Mouse (Mus musculus): ENCODE measurements at regions not wholly inside any gene's neighbourhood (a gene's known extent, or its start where the extent isn't known, plus 50 kb on each side); places are given as distances from the start of the nearest gene placed in this dataset.
"Not testable (repeated sequence)": the region's sequence is repeated elsewhere in the genome, so short reads cannot be mapped to it uniquely, and the experiment has no call there.

DNA sequence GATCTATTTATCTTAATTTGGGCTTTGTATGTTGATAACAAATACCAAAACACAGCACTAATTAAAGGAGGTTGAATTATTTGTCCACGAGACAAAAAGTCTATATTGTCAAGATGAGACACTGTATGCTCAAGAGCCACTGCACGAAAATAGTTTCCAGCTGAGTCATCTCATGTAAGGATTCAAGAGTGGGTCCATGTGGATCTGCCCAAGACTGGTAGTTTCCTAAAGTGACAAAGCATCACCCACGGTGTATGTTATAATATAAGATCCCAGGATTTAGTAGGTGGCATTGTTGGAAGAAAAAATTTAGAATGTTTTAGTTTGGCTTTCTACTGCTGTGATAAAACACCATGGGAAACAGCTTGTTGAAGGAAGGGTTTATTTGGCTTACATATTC, 428.2 kb downstream of the Arl6ip6 start:
- DNase-seq (ENCODE audit: low spot score in 2 of 2): no peak

DNA sequence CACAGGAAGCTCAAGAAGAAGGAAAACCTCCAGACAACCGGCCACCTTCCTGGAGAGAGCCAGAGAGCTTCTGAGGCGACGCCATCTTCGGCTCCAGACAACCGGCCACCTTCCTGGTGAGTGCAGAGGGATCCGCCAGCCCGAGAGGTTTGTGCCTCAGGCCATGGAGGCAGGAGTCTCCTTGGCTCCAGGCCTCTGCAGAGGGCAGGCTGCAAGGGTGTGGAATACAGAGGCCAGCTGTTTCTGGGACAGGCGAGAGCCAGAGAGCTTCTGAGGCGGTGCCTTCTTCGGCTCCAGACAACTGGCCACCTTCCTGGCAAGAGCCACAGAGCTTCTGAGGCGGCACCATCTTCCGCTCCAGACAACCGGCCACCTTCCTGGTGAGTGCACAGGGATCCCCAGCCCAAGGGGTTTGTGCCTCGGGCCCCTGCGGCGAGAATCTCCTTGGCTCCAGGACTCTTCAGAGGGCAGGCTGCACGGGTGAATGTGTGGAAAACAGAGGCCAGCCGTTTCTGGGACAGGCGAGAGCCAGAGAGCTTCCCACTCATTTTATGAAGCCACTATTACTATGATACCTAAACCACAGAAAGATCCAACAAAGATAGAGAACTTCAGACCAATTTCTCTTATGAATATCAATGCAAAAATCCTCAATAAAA, 441.4 kb downstream of the Arl6ip6 start:
- DNase-seq (ENCODE audit: low spot score in 2 of 2): not testable (repeated sequence)

DNA sequence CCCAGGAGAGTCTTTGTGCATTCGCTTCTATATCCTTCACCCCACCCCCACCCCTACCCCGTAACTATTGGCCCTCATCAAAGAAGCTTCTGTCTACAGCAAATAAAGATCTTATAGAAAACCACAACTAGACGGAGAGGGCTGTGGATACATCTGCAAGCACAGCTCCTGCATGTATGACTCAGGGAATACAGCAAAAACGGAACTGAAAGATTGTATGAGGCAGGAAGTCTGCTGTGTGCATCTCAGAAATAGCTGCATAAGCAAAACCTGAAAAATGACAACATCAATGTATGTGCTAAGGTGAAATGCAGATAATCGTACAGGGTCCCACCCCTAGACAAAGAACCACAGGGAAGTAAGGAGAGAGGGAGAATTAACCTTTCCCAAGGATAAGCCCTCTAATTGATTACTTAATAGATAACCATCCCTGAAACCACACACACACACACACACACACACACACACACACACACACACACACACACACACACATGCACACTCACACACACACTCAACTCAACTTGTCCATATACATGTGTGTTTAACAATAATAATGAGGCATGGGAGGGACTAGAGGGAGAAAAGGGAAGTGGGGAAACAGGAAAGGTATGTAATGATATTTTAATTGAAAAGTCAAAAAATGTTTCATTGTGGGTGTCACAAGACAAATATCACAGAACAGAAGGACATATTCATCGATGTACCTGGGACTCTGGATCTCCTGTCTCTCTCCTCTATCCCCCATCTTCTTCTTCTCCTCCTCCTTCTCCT, 416.6 kb downstream of the Rprm start:
- no peak for DNase-seq (ENCODE audit: low spot score in 2 of 2)

DNA sequence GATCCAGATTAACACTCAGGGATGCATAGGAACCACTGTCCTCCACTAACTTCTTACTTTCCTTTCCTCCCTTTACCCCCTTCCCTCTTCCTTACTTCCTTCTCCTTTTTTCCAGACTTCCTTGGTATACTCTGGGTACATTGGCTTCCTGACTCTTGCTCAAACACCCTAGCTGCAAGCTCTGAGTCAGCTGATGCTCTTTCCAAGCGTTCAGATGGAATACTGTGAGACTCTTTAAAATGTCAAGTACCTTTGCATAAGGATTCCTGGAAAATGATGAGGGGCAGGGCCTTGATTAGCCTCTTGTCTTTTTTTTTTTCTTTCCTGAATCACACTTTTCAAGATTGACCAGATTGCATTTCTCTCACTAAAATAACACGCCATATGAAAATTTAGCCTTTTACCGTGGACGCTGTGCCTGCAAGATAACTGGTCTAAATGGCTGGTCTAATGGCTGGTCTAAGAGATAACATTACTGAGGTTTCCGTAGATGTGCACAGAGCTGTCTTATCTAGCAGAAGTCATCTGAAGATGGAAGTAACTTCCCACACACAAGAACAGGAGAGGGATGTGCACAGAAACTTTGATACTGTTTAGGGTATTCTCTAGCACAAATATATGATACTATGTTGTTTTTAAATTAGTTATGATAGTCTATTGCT, 404.9 kb downstream of the Rprm start:
- DNase-seq (ENCODE audit: low spot score in 2 of 2): no peak

DNA sequence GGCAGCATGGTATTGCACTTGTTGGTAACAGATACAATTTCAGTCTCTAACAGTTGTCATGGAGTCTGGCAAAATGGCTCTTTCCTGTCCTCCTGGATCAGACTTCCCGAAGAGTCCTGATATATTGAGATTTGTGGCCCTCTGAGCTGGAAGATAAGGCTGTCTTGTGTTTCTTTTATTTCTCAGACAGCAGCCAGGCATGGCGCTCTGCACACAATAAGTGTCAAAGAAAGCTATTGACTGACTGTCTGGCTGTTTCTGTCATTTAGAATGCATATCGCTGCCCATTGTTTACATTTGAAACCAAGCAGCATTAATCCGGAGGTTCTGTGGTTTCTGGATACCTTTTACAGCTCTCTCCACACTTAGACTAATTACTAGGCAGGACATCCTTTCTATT, 402.8 kb downstream of the Rprm start:
- no peak for DNase-seq (ENCODE audit: low spot score in 2 of 2)

DNA sequence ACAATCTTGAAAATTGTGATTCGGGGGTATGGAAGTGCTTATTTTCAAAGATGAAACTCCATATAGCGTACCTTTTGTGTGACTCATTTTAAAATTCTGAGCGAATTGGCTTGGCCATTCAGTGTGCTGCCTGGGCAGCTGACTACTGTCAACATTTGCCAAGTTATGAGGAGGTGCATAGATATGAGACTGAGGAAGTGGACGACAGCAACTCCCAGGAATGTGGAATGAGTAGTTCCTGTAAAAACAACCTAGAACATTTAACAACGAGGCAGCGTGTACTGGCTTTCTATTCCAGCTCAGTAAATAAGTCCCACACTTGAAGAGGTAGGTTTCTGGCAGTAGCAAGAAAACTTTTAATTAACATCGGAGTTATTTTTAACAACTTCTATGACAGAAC, 398.1 kb downstream of the Rprm start:
- no peak for DNase-seq (ENCODE audit: low spot score in 2 of 2)

DNA sequence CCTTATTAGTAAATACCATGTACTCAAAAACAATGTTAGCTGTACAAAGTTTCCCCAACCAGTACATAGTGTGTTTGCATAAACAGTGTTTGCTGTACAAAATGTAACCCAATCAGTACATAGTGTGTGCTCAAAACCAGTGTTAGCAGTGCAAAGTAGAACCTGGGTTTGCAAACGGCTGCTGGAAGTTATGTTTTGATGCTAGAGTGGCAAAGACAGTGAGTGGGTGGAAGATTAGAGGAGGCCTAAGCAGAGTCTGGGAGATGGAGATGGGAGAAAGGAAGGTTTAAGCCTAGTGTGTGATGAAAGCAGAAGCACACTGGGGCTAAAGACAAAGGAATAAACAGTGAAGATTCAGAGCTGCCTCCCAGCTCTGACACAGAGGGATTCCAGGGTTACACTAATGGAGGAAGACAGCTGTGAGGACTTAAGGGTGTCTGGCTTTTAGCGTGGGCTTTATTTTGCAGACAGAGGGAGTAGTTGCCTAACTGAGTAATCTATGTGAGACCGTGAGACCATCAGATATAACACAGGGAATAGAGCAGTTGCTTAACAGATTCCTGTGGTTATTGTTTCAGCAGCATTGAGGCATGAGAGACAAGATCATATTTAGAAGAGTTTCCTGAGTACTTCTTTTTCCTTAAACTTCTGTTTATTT, 396.0 kb downstream of the Rprm start:
- no peak for DNase-seq (ENCODE audit: low spot score in 2 of 2)

DNA sequence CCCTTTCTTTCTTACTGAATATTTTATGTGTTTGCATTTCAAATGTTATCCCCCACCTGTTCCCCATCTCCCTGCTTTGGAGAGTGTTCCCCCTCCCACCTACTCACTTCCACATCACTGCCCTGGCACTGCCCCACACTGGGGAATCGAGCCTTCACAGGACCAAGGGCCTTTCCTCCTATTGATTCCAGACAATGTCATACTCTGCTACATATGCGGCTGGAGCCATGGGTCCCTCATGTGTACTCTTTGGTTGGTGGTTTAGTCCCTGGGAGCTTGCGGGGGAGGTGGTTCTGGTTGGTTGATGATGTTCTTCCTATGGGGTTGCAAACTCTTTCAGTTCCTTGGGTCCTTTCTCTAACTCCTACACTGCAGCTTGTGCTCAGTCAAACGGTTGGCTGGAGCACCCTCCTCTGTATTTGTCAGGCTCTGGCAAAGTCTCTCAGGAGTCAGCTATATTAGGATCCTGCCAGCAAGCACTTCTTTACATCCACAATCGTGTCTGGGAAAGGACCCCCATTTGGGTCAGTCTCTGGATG, 393.7 kb downstream of the Rprm start:
- no peak for DNase-seq (ENCODE audit: low spot score in 2 of 2)

DNA sequence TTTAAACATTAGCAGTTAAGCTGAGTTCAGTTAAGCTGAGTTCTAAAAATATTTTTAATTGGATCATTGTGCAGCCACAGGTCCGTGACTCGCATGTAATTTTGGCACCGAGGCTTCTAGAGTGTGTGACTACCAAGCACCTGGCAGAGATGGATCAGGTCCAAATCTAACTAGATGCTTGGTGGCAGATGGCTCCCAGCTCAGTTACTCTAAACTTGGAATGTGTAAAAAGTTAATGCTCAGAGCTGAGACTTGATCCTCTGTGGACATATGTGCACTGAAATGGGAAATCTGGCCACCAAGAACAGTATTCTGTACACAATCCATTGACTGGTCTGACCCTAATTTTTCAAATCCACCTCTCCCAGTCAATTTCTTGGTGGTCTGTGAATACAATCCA, 374.1 kb downstream of the Rprm start:
- peak; percentile 36 to 49 for DNase-seq (ENCODE audit: low spot score in 2 of 2)

DNA sequence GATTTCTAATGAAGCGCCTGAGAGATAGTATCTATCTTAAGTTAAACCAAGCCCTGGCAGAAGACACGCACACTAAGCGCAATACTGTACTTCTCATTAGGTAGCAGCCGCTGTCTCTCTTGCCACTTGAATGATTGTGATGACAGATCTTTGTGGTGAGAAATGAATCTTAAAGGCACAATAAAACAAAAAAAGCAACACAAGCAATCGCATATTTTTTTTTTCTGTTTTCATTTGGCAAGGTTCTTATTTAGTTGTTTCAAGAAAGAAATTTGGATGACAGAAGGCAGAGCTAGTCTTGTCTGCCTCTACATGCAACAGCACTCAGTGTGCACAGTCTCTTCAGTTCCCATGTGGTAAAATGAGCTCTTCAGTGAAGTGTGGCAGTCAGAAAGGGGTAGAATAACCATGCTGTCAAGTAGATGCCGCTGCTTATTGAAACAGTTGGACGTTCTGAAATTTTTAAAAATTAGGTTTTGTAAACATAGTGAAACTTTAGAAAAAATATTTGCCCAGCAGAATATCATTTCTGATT, 372.2 kb downstream of the Rprm start:
- DNase-seq (ENCODE audit: low spot score in 2 of 2): no peak

DNA sequence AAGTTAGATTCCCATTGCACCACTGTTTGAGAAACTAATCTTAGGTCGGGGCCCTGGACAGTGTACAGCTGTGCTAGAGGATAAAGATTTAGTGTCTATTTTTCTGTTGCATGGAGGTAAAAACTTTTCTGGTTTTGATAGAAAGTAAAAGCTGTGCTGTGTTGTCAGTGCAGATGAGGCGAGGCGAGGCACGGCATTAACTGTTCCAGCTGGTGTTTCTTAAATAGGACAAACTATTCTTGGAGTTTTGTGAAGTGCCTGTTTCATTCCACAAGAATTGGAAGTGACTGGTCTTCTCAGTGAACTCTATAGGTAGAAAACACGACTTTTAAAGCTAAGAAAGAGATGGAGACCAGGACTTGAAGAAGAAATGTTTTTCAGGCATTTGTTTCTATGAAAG, 370.3 kb downstream of the Rprm start:
- no peak for DNase-seq (ENCODE audit: low spot score in 2 of 2)

DNA sequence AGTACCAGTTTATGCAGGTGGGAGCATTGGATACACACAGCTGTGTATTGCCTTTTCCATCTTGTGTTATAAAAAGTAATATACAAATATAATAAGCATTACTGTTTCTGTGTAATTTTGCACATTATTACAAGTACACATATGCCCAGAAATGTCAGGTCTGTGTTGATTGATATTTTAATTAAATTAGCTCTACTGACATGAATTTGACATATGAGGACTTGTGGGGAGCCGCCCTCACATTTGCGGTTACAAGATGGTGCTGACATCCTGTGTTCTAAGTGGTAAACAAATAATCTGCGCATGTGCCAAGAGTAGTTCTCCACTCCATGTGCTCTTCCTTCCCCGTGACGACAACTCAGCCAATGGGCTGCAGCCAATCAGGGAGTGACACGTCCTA, 362.1 kb downstream of the Rprm start:
- DNase-seq (ENCODE audit: low spot score in 2 of 2): no peak

DNA sequence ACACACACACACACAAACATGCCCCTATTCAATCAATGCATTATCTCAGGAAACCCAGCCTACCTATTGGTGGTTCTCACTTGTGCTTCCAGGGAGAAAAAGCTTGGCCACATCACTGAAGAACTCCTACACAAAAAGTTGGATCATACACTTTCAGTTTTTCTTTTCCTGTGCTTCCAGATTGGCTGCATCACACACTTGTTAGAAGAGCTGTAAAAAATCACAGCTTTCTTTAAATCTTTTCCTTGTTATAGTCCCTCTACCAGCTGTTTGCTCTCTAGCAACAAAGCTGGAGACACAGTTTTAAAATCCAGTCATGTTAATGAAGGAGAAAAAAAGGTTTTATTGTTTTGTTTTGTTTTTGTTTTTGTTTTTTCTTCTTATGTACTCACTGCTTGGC, 356.7 kb downstream of the Rprm start:
- no peak for DNase-seq (ENCODE audit: low spot score in 2 of 2)

DNA sequence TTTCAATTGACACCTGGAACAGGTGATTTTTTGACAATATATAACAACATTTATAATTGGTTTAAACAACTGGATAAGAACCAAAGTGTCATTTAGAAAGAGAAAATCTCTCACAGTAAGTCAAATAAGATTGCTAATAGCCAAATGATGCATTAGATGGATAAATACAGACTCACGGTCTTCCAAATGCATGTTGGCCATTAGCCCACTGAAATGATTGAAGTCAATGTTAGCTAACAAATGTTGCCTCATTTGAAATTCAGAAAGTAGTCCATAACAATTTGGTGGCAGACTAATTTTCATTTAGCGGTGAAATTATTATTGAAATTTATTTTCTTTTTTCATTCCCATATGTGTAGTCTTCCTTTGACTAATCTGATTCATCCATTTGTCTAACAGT, 354.9 kb downstream of the Rprm start:
- no peak for DNase-seq (ENCODE audit: low spot score in 2 of 2)

DNA sequence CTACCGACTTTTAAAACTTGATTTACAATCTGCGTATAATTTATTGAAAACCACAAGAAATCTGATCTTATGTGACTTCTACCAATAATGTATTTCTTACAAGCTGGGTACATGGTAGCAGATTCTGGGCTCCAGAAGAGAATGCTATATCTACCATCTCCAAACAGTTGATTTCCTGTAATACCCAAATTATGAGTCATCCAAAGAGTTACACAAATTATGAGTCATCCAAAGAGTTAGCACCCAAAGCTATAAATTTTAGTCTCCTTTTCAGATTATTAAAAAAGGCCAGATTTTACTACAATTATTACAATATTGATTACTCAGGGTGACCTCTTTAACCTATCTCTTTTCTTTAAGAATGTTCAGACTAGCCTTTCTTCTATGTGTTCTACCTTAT, 321.9 kb downstream of the Rprm start:
- no peak for DNase-seq (ENCODE audit: low spot score in 2 of 2)

DNA sequence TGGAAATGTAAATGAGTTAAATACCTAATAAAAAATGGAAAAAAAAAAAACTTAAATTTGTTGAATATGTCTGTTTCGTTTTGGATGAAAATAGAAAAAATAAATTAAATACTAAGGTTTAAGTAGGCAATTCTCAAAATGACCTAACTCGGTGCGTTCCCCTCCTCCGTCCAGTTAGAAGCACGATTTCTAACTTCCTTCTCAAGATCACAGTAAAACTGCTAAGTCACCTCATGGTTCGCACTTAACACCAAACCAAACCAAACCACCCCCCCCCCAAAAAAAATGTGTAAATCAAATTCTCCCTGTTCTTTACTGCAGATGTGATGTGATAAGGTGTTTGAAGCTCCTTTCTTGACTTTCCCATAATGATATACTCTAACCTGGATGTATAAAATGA, 303.3 kb downstream of the Rprm start:
- DNase-seq (ENCODE audit: low spot score in 2 of 2): not testable (repeated sequence)

DNA sequence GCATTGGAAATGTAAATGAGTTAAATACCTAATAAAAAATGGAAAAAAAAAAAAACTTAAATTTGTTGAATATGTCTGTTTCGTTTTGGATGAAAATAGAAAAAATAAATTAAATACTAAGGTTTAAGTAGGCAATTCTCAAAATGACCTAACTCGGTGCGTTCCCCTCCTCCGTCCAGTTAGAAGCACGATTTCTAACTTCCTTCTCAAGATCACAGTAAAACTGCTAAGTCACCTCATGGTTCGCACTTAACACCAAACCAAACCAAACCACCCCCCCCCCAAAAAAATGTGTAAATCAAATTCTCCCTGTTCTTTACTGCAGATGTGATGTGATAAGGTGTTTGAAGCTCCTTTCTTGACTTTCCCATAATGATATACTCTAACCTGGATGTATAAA, 296.8 kb downstream of the Rprm start:
- DNase-seq (ENCODE audit: low spot score in 2 of 2): not testable (repeated sequence)

DNA sequence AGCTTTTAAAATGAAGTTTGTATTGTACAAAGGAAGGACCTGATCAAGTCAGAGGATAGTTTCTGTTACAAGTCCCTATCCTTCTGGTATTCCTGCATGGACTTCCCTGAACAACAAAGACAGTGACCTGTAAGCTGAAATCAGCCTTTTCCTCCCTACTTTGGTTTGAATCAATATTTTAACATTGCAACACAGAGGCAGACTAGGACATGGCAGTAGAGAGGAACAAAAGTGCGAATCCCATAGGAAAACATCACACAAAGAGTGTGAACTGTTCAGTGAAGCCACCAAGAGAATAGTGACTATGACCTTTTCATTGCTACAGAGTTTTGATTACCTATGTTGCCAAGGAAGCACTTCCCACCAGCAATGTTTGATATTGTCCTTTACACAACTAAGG, 288.7 kb downstream of the Rprm start:
- no peak for DNase-seq (ENCODE audit: low spot score in 2 of 2)

DNA sequence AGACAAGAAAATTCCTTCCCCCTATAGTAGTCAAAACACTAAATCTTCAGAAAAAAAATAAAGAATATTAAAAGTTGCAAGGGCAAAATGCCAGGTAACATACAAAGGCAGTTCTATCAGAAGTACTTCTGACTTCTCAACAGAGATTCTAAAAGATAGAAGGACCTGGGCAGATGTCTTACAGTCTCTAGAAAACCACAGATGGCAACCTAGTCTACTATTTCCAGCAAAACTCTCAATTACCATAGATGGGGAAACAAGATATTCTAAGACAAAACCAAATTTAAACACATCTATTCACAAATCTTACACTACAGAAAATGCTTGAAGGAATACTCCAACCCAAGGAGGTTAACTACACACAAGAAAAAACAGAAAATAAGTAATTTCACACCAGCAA, 281.7 kb downstream of the Rprm start:
- DNase-seq (ENCODE audit: low spot score in 2 of 2): no peak

DNA sequence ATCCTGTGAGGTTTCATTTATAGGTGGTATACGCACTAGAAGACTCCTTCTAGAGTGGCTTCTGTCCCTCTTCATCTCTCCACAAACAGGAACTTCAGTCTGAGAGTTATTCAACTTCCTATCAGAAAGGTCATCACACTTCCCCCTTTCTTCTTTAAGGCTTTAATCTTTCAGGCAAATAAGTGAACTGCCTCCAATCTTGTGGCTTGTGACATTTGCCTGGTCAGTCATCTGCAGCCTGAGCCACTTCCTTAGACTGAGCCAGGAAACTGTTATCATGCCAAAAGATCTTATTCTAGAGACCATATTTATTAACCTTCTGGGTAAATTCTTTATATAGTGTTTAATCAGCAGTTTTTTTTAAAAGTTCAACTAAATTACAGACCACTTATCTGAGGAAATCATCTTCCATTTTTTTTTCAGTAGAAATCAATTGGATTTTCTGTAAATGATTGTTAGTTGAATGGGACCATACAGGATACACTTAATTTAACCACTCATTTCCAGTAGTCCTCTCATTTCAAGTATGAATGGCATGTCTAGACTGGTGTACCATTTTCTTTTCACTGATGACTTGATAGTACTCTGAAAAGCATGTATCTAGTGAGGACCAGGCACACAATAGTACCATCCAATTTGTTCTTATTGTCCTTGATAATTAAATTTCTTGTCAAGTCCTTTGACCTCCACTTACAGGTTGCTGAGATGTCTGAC, 234.4 kb downstream of the Rprm start:
- DNase-seq (ENCODE audit: low spot score in 2 of 2): no peak

Measured in layer of hippocampus, postnatal 10 days (tissue).